Mouse (Mus musculus): ENCODE data around the gene Efhc1.

- no peak for TF ChIP-seq MYOG (IDR thresholded peaks at IDR 0.05; ENCODE audit: control insufficient read depth, extremely low read depth, insufficient read length)
- no peak for TF ChIP-seq MYOD1 (IDR thresholded peaks at IDR 0.05; ENCODE audit: control insufficient read depth, insufficient read length, low read depth)
- no peak for TF ChIP-seq CTCF (IDR thresholded peaks at IDR 0.05; ENCODE audit: control insufficient read depth, insufficient read depth, insufficient read length)
- no peak for TF ChIP-seq MAX (IDR thresholded peaks at IDR 0.05)
- TF ChIP-seq CEBPB (IDR thresholded peaks at IDR 0.05; ENCODE audit: low read depth), result no peak
- no peak for TF ChIP-seq USF1 (IDR thresholded peaks at IDR 0.05; ENCODE audit: low read depth)
These were observed 31.7 kb upstream of the Efhc1 start for GRCm38 (mm10) chr1:20919728-20920127.
